Mouse (Mus musculus) heart, adult 2 months (tissue): ENCODE results near the gene Rrbp1.

Experiments
- CTCF ChIP-seq: fragments of 200-600 bp; IDR thresholded peaks from 2 replicates; pipeline ENCODE4 v1.8.1; 2022; ENCODE audit warnings: antibody characterized with exemption, mild to moderate bottlenecking, moderate library complexity
- POLR2A ChIP-seq: fragments of 200-500 bp; IDR thresholded peaks from 2 replicates; pipeline ENCODE4 v1.6.1; 2011; ENCODE audit warnings: mild to moderate bottlenecking, low read depth, low read length, control low read depth; ENCODE audit not compliant: insufficient read depth

- TF ChIP-seq POLR2A (no peak), CTCF (no peak)
Measured at GRCm38 (mm10) chr2:143955004-143955403, 56.1 kb downstream of the Rrbp1 start.
